ENCODE assay signal across 8 mouse cellular contexts in the genomic region with DNA sequence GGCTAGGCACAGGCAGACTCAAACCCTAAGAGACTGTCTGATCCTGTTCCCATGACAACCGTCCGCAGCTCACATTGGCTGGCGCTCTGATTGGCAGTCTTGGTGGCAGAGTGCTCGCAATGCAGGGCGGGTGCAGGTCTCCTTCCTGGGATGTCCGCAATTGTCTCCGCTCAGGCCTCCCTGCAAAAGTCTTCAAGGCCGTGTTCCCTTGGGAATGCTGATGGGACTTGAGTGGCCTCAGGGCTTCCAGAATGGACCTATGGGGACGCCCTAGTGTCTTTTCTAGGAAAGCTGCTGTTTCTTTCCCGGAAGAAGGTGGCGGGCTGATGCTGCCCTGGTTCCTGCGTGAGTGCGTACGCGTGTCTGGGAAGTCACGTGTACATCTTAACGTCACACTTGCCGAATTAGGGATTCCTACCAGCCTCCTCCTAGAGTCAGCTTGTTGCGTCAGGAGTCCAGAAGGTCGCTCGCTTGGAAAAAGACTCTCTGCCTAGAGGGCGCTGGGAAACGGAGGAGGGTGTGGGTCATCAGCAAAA.
A peak's percentile ranks its signal among the peaks of the same experiment; 100 is the strongest.
DNase-seq lines count a peak whose midpoint lies in the region.

No protein-coding gene starts in this region.

- no peaks in the 10 kb centered on the region for H3K27me3 ChIP-seq in midbrain, embryonic 10.5 days (ENCODE audit: low read depth, poor library complexity, severe bottlenecking)

- intact Hi-C loops in left cerebral cortex, postnatal 4 days (cut with DNase I) = no loop called here

- 0 out of 2 replicates have a peak, but pooled peaks cover 4% of the 10 kb centered on the region for H3K9me3 ChIP-seq in midbrain, embryonic 10.5 days (replicated peaks)

- H3K4me1 ChIP-seq in midbrain, embryonic 10.5 days = peaks cover 22% of the 10 kb centered on the region

- peak overlapping the region; percentile 69 for H3K4me3 ChIP-seq in midbrain, embryonic 10.5 days

- H3K36me3 ChIP-seq in midbrain, embryonic 10.5 days = no peaks in the 10 kb centered on the region

- peak; percentile 77 for DNase-seq in adrenal gland, postnatal 25 days
- peak; percentile 89 for DNase-seq in embryo, embryonic 9.5 days (ENCODE audit: extremely low spot score)
- DNase-seq in heart, adult 18-20 months = peak; percentile 86 to 89
- DNase-seq in kidney, adult 11 months = peak; percentile 82
- DNase-seq in left cerebral cortex, postnatal 4 days = peak; percentile 86
- peak; percentile 92 for DNase-seq in midbrain, embryonic 10.5 days (ENCODE audit: low spot score)
- peak; percentile 88 to 92 for DNase-seq in right cerebral cortex, postnatal 36 days (ENCODE audit: low spot score in 2 of 2)
- no peak for DNase-seq in MN1 (ENCODE audit: low spot score)

- WGBS in midbrain, embryonic 10.5 days = under 1% methylated on average over 23 of the region's 23 CpGs

- H3K27ac ChIP-seq in midbrain, embryonic 10.5 days (replicated peaks) = peak overlapping the region; percentile 91
